Mouse (Mus musculus): ENCODE data around the gene Srpr.

- no peak for TF ChIP-seq EP300 (IDR thresholded peaks at IDR 0.05; ENCODE audit: low read depth)
- no peak for TF ChIP-seq CTCF (IDR thresholded peaks at IDR 0.05; ENCODE audit: low read depth)
Observed at GRCm38 (mm10) chr9:35186430-35186829, 13.5 kb upstream of the Srpr start.
